Mouse (Mus musculus): ENCODE results near the gene Xylt1. TPM values are rescaled to one million over a fixed set of nuclear protein-coding genes. Genes with fewer than 3 reads are reported as not detected.

Xylt1 gene
- polyA plus RNA-seq, 1 experiment: 8.3 TPM

- Histone ChIP-seq H3K27ac (ENCODE audit: insufficient read depth, low read length) (no peak overlapping the region), H3K27me3 (ENCODE audit: control insufficient read depth, insufficient read depth, low read length) (no peaks in the 10 kb centered on the region; the same call in 1 of the 2 replicates), H3K4me3 (replicated peaks; ENCODE audit: insufficient read depth, low read depth, low read length) (no peak overlapping the region), H3K4me1 (ENCODE audit: control insufficient read depth, insufficient read depth, low read length) (no peaks in the 10 kb centered on the region; the same call in 1 of the 2 replicates)
- WGBS: 86% methylated on average over 3 of the region's 3 CpGs
- no peak for TF ChIP-seq CTCF (IDR thresholded peaks at IDR 0.05; ENCODE audit: borderline replicate concordance, insufficient read depth, low read depth, low read length)
- TF ChIP-seq POLR2A (IDR thresholded peaks at IDR 0.05; ENCODE audit: borderline replicate concordance, insufficient read depth, low read length): no peak
- DNase-seq: no peak
Observed at GRCm38 (mm10) chr7:117636713-117637112, 255.9 kb downstream of the Xylt1 start.

DNA sequence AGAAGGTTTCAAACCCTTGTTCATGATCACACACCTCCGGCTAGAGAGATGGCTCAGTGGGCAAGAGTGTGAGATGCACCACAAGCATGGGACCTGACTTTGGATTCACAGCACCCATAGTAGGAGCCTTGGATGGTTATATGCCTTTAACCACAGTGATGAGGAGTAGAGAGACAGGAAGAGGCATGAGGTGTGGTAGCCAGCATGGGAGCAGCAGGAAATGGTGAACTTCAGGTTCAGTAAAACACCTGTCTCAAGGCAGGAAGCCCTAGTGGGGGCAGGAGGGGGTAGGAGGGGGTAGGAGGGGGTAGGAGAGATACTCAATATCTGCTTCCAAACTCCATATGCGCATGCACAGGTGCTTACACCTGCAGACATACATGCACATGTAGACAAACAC lies 257.2 kb downstream of the Xylt1 start:
- 100% methylated on average over 2 of the region's 2 CpGs for WGBS
- TF ChIP-seq CTCF (IDR thresholded peaks at IDR 0.05; ENCODE audit: borderline replicate concordance, insufficient read depth, low read depth, low read length): no peak
- no peak for TF ChIP-seq POLR2A (IDR thresholded peaks at IDR 0.05; ENCODE audit: borderline replicate concordance, insufficient read depth, low read length)
- Histone ChIP-seq H3K27me3 (ENCODE audit: control insufficient read depth, insufficient read depth, low read length) (no peaks in the 10 kb centered on the region; the same call in 1 of the 2 replicates), H3K4me1 (ENCODE audit: control insufficient read depth, insufficient read depth, low read length) (no peaks in the 10 kb centered on the region; the same call in 1 of the 2 replicates), H3K4me3 (replicated peaks; ENCODE audit: insufficient read depth, low read depth, low read length) (no peak overlapping the region), H3K27ac (ENCODE audit: insufficient read depth, low read length) (no peak overlapping the region)
- DNase-seq: no peak

DNA sequence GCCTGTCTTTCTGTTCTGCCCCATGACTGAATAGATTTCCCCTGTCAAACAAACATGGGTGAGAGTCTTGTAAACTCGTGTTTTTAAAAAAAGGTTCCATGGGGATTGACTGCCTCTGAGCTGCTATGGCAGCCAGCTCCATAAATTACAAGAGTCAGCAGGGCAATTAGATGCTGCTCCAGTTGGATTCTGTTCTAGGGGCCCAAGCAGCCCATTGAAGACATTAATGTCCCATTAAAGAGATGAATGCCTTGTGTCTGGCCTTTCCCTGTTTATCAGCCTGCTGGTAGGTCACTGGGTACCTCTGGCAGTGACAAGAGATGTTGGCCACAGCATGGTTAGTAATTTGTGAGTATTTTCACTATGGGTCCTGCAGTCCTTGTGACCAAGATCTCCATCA lies 271.9 kb downstream of the Xylt1 start:
- no peak overlapping the region for H3K4me3 ChIP-seq (replicated peaks; ENCODE audit: insufficient read depth, low read depth, low read length)
- WGBS: 85% methylated on average over 1 of the region's 1 CpGs
- H3K27me3 ChIP-seq (ENCODE audit: control insufficient read depth, insufficient read depth, low read length): no peaks in the 10 kb centered on the region
- H3K4me1 ChIP-seq (ENCODE audit: control insufficient read depth, insufficient read depth, low read length): no peaks in the 10 kb centered on the region
- TF ChIP-seq POLR2A (IDR thresholded peaks at IDR 0.05; ENCODE audit: borderline replicate concordance, insufficient read depth, low read length) (no peak), CTCF (IDR thresholded peaks at IDR 0.05; ENCODE audit: borderline replicate concordance, insufficient read depth, low read depth, low read length) (no peak)
- H3K27ac ChIP-seq (ENCODE audit: insufficient read depth, low read length): no peak overlapping the region
- DNase-seq: no peak

DNA sequence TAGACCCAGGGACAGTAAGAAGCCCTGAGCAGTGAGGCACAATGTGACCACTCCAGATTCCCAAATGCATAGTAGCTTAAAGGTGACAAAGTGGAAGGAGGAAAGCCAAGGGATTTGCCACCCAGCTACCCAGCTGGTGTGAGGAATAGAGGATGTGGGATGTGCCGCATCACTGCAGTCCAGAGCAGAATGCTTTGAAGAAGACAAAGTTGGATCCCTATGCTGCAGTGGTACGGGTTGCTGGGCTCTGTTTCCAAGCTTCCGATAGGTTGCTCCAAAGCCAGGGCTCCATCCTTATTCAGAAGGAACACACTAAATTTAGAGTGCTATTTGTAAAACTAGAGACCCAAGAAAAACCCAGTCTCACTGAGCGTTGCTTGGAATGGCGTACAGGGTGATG lies 275.0 kb downstream of the Xylt1 start:
- 96% methylated on average over 5 of the region's 5 CpGs for WGBS
- DNase-seq: no peak
- no peak for TF ChIP-seq CTCF (IDR thresholded peaks at IDR 0.05; ENCODE audit: borderline replicate concordance, insufficient read depth, low read depth, low read length)
- no peak for TF ChIP-seq POLR2A (IDR thresholded peaks at IDR 0.05; ENCODE audit: borderline replicate concordance, insufficient read depth, low read length)
- H3K4me3 ChIP-seq (replicated peaks; ENCODE audit: insufficient read depth, low read depth, low read length): no peak overlapping the region
- no peaks in the 10 kb centered on the region for H3K27me3 ChIP-seq (ENCODE audit: control insufficient read depth, insufficient read depth, low read length)
- H3K27ac ChIP-seq (ENCODE audit: insufficient read depth, low read length): no peak overlapping the region
- H3K4me1 ChIP-seq (ENCODE audit: control insufficient read depth, insufficient read depth, low read length): no peaks in the 10 kb centered on the region

DNA sequence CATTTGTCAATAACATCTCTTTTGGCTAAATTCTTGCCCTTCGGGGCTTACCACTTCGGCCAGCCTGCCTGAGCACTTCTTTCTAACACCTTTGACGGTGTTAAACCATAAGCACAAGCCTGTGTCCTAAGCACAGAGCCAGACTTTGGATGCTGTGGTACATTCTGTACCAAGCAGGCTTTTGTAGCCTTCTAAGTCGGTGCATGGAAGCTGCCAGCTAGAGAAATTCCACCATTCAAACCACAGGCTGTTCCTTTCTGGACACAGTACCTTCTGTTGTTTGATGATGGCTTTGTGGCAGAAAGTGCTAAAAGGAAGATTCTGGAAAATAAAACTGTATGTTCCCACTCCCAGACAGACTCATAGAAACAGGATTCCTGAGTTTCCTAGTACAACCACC lies 277.4 kb downstream of the Xylt1 start:
- 82% methylated on average over 4 of the region's 4 CpGs for WGBS
- H3K4me3 ChIP-seq (replicated peaks; ENCODE audit: insufficient read depth, low read depth, low read length): no peak overlapping the region
- DNase-seq: no peak

GRCm38 (mm10) chr7:117658739-117659138 lies 278.0 kb downstream of the Xylt1 start:
- Histone ChIP-seq H3K27me3 (ENCODE audit: control insufficient read depth, insufficient read depth, low read length) (no peaks in the 10 kb centered on the region), H3K4me3 (replicated peaks; ENCODE audit: insufficient read depth, low read depth, low read length) (no peak overlapping the region), H3K27ac (ENCODE audit: insufficient read depth, low read length) (no peak overlapping the region), H3K4me1 (ENCODE audit: control insufficient read depth, insufficient read depth, low read length) (no peaks in the 10 kb centered on the region)
- 72% methylated on average over 4 of the region's 4 CpGs for WGBS
- TF ChIP-seq POLR2A (IDR thresholded peaks at IDR 0.05; ENCODE audit: borderline replicate concordance, insufficient read depth, low read length) (no peak), CTCF (IDR thresholded peaks at IDR 0.05; ENCODE audit: borderline replicate concordance, insufficient read depth, low read depth, low read length) (no peak)
- DNase-seq: peak in 1 of 2 experiments; percentile 16

More for the DNA sequence above, 277.4 kb downstream of the Xylt1 start:
- Histone ChIP-seq H3K4me1 (ENCODE audit: control insufficient read depth, insufficient read depth, low read length) (no peaks in the 10 kb centered on the region), H3K27ac (ENCODE audit: insufficient read depth, low read length) (no peak overlapping the region), H3K27me3 (ENCODE audit: control insufficient read depth, insufficient read depth, low read length) (no peaks in the 10 kb centered on the region)
- TF ChIP-seq POLR2A (IDR thresholded peaks at IDR 0.05; ENCODE audit: borderline replicate concordance, insufficient read depth, low read length) (no peak), CTCF (IDR thresholded peaks at IDR 0.05; ENCODE audit: borderline replicate concordance, insufficient read depth, low read depth, low read length) (no peak)

GRCm38 (mm10) chr7:117667286-117667685 lies 286.5 kb downstream of the Xylt1 start:
- H3K4me1 ChIP-seq (ENCODE audit: control insufficient read depth, insufficient read depth, low read length): no peaks in the 10 kb centered on the region
- H3K27me3 ChIP-seq (ENCODE audit: control insufficient read depth, insufficient read depth, low read length): no peaks in the 10 kb centered on the region
- H3K27ac ChIP-seq (ENCODE audit: insufficient read depth, low read length): no peak overlapping the region
- no peak for TF ChIP-seq CTCF (IDR thresholded peaks at IDR 0.05; ENCODE audit: borderline replicate concordance, insufficient read depth, low read depth, low read length)
- no peak for TF ChIP-seq POLR2A (IDR thresholded peaks at IDR 0.05; ENCODE audit: borderline replicate concordance, insufficient read depth, low read length)
- DNase-seq: peak in 1 of 2 experiments; percentile 6
- no peak overlapping the region for H3K4me3 ChIP-seq (replicated peaks; ENCODE audit: insufficient read depth, low read depth, low read length)
- WGBS: 19% methylated on average over 10 of the region's 10 CpGs

- Histone ChIP-seq H3K4me3 (replicated peaks; ENCODE audit: insufficient read depth, low read depth, low read length) (no peak overlapping the region), H3K4me1 (ENCODE audit: control insufficient read depth, insufficient read depth, low read length) (no peaks in the 10 kb centered on the region), H3K27ac (ENCODE audit: insufficient read depth, low read length) (no peak overlapping the region), H3K27me3 (ENCODE audit: control insufficient read depth, insufficient read depth, low read length) (no peaks in the 10 kb centered on the region)
- no peak for DNase-seq
- TF ChIP-seq CTCF (IDR thresholded peaks at IDR 0.05; ENCODE audit: borderline replicate concordance, insufficient read depth, low read depth, low read length) (no peak), POLR2A (IDR thresholded peaks at IDR 0.05; ENCODE audit: borderline replicate concordance, insufficient read depth, low read length) (no peak)
- WGBS: 31% methylated on average over 9 of the region's 9 CpGs
Observed at GRCm38 (mm10) chr7:117668226-117668625, 287.4 kb downstream of the Xylt1 start.
